Mouse (Mus musculus): ENCODE measurements at regions not wholly inside any gene's neighbourhood (a gene's known extent, or its start where the extent isn't known, plus 50 kb on each side); places are given as distances from the start of the nearest gene placed in this dataset.

- TF ChIP-seq CHD2 (IDR thresholded peaks at IDR 0.05; ENCODE audit: low read length) (no peak), CTCF (conservative IDR thresholded peaks at IDR 0.05 in 1 of 2, IDR thresholded peaks at IDR 0.05 in 1 of 2; ENCODE audit: low read depth in 2 of 2, low read length in 2 of 2) (no peak), NRF1 (IDR thresholded peaks at IDR 0.05; ENCODE audit: low read depth, low read length) (no peak), ZMIZ1 (IDR thresholded peaks at IDR 0.05; ENCODE audit: low read depth, low read length) (no peak), RCOR1 (conservative IDR thresholded peaks at IDR 0.05; ENCODE audit: low read depth, low read length) (no peak), ELF1 (IDR thresholded peaks at IDR 0.05; ENCODE audit: low read depth, low read length) (no peak), EP300 (IDR thresholded peaks at IDR 0.05; ENCODE audit: low read length) (no peak), TCF12 (IDR thresholded peaks at IDR 0.05; ENCODE audit: low read depth, low read length) (no peak)
Measured at GRCm38 (mm10) chr5:64501746-64502145, 301.4 kb upstream of the Klf3 start.

Data from CH12.LX (cell line).